Mouse (Mus musculus) kidney, adult 2 months (tissue): ENCODE results near the gene Map4k2. TPM values are rescaled to one million over a fixed set of nuclear protein-coding genes. Genes with fewer than 3 reads are reported as not detected.

ENCODE experiments used
- DNase-seq: peaks from one replicate; pipeline ENCODE4 v3.0.0; 2021
- H3K27ac ChIP-seq: fragments of 200-500 bp; 2 replicates; pipeline ENCODE4 v1.5.1; 2012; ENCODE audit warnings: low read depth, low read length, control low read depth, inconsistent platforms; ENCODE audit not compliant: insufficient read depth
- H3K27me3 ChIP-seq: fragments of 200-500 bp; replicated peaks from 2 replicates; pipeline ENCODE4 v1.6.1; 2012; ENCODE audit warnings: mild to moderate bottlenecking, moderate library complexity, low read length, inconsistent platforms; ENCODE audit not compliant: control insufficient read depth, insufficient read depth
- H3K36me3 ChIP-seq: fragments of 200-500 bp; 2 replicates; pipeline ENCODE4 v1.6.1; 2012; ENCODE audit warnings: mild to moderate bottlenecking, moderate library complexity, low read length, inconsistent platforms; ENCODE audit not compliant: control insufficient read depth, insufficient read depth
- H3K4me1 ChIP-seq: fragments of 200-500 bp; 2 replicates; pipeline ENCODE4 v1.6.1; 2011; ENCODE audit warnings: low read length; ENCODE audit not compliant: control insufficient read depth, insufficient read depth
- H3K4me3 ChIP-seq: fragments of 200-500 bp; 2 replicates; pipeline ENCODE4 v1.5.1; 2011; ENCODE audit warnings: mild to moderate bottlenecking, low read depth, low read length, control low read depth; ENCODE audit not compliant: insufficient read depth
- CTCF ChIP-seq: fragments of 200-500 bp; conservative IDR thresholded peaks from 2 replicates; pipeline ENCODE4 v1.5.1; 2011; ENCODE audit warnings: low read depth, mild to moderate bottlenecking, control low read depth, low read length, moderate library complexity, mixed read lengths; ENCODE audit not compliant: insufficient read depth, insufficient read length
- POLR2A ChIP-seq: fragments of 200-500 bp; IDR thresholded peaks from one replicate; pipeline ENCODE4 v1.6.1; 2011; ENCODE audit warnings: low read depth, low read length, control low read depth
- WGBS: fragments of 180-500 bp; shearing (Covaris S2); methylation state at CpG from one replicate; pipeline ENCODE4 v1.1.7; 2018; 5-methylcytosine and 5-hydroxymethylcytosine counted together
- polyA plus RNA-seq: library from polyadenylated mRNA; depleted of rRNA; stranded (reverse); fragments of >200 nt; gene quantifications from 2 replicates; pipeline ENCODE4 v1.2.3, GENCODE M21; 2012

Gene Map4k2
- polyA plus RNA-seq, 1 experiment, result 92.3 TPM

GRCm38 (mm10) chr19:6338716-6339115 is 2.2 kb upstream of the Map4k2 start:
- Histone ChIP-seq H3K27ac (no peak overlapping the region), H3K4me3 (no peak overlapping the region), H3K4me1 (peaks cover 22% of the 10 kb centered on the region), H3K36me3 (no peaks in the 10 kb centered on the region), H3K27me3 (no peaks in the 10 kb centered on the region)
- TF ChIP-seq CTCF (no peak), POLR2A (no peak)
- no peak for DNase-seq
- 94% methylated on average over 11 of the region's 11 CpGs for WGBS

- no peak for DNase-seq
- WGBS, result 81% methylated on average over 6 of the region's 6 CpGs
- H3K27me3 ChIP-seq, result no peaks in the 10 kb centered on the region
- no peak overlapping the region for H3K4me3 ChIP-seq
- H3K4me1 ChIP-seq, result peaks cover 22% of the 10 kb centered on the region
- TF ChIP-seq CTCF (no peak), POLR2A (no peak)
- H3K27ac ChIP-seq, result peak overlapping the region; percentile 87
- H3K36me3 ChIP-seq, result no peaks in the 10 kb centered on the region
These were observed 1.7 kb upstream of the Map4k2 start for GRCm38 (mm10) chr19:6339191-6339590.

GRCm38 (mm10) chr19:6339890-6340504 is 938 bp upstream of the Map4k2 start:
- Histone ChIP-seq H3K27ac (peak overlapping the region; percentile 87), H3K27me3 (no peaks in the 10 kb centered on the region), H3K4me3 (peak overlapping the region; percentile 89), H3K36me3 (no peaks in the 10 kb centered on the region), H3K4me1 (peaks cover 18% of the 10 kb centered on the region)
- no peak for TF ChIP-seq POLR2A
- TF ChIP-seq CTCF, result peak; percentile 50
- peak; percentile 95 for DNase-seq
- WGBS, result 24% methylated on average over 15 of the region's 15 CpGs

- no peak for DNase-seq
- WGBS, result 4% methylated on average over 23 of the region's 23 CpGs
- Histone ChIP-seq H3K36me3 (no peaks in the 10 kb centered on the region), H3K4me1 (peaks cover 18% of the 10 kb centered on the region), H3K27me3 (no peaks in the 10 kb centered on the region), H3K27ac (no peak overlapping the region), H3K4me3 (peak overlapping the region; percentile 89)
- no peak for TF ChIP-seq CTCF
- TF ChIP-seq POLR2A, result no peak
These were observed 630 bp downstream of the Map4k2 start for GRCm38 (mm10) chr19:6341453-6342077.

GRCm38 (mm10) chr19:6342276-6342933 is 1.5 kb downstream of the Map4k2 start:
- DNase-seq, result no peak
- no peaks in the 10 kb centered on the region for H3K36me3 ChIP-seq
- no peak overlapping the region for H3K27ac ChIP-seq
- WGBS, result 66% methylated on average over 5 of the region's 5 CpGs
- H3K4me1 ChIP-seq, result peaks cover 18% of the 10 kb centered on the region
- no peaks in the 10 kb centered on the region for H3K27me3 ChIP-seq
- no peak for TF ChIP-seq CTCF
- no peak for TF ChIP-seq POLR2A
- H3K4me3 ChIP-seq, result peak overlapping the region; percentile 89

- no peak overlapping the region for H3K4me3 ChIP-seq
- TF ChIP-seq POLR2A, result no peak
- H3K36me3 ChIP-seq, result no peaks in the 10 kb centered on the region
- 75% methylated on average over 19 of the region's 19 CpGs for WGBS
- no peaks in the 10 kb centered on the region for H3K27me3 ChIP-seq
- H3K27ac ChIP-seq, result no peak overlapping the region
- peaks cover 18% of the 10 kb centered on the region for H3K4me1 ChIP-seq
- no peak for DNase-seq
These were observed 2.4 kb downstream of the Map4k2 start for GRCm38 (mm10) chr19:6343066-6343925.
